Mouse (Mus musculus) cerebellum, adult 2 months (tissue): Measurements from ENCODE around the gene Klf11.

Source experiments
- CTCF ChIP-seq: fragments of 200-500 bp; IDR thresholded peaks from 2 replicates; pipeline ENCODE4 v1.5.1; 2011; ENCODE audit warnings: low read depth, mild to moderate bottlenecking, control low read depth, low read length, moderate library complexity, borderline replicate concordance; ENCODE audit not compliant: insufficient read depth
- POLR2A ChIP-seq: fragments of 200-500 bp; IDR thresholded peaks from 2 replicates; pipeline ENCODE4 v1.6.1; 2011; ENCODE audit warnings: low read length, control low read depth, borderline replicate concordance; ENCODE audit not compliant: insufficient read depth

- no peak for TF ChIP-seq POLR2A
- no peak for TF ChIP-seq CTCF
These were observed 35.7 kb downstream of the Klf11 start for GRCm38 (mm10) chr12:24686696-24687346.
